Mouse (Mus musculus) heart, postnatal 14 days (tissue): Measurements from ENCODE around the gene Banf2. TPM values are rescaled to one million over a fixed set of nuclear protein-coding genes. Genes with fewer than 3 reads are reported as not detected.

ENCODE experiments used
- DNase-seq, 2 experiments: peaks; one replicate each; pipeline ENCODE4 v3.0.0; 2021 to 2022
- intact Hi-C: fragments of 180-260 bp; cut with DNase I; formaldehyde crosslinking; loops from one replicate; pipeline ENCODE4 v1.15.1; 2025
- total RNA-seq, 2 experiments: library from RNA; stranded (reverse); gene quantifications; 2 replicates each; pipeline ENCODE4 v1.2.3; 2021

Gene Banf2
- total RNA-seq, 2 experiments from 2014 or later, result not detected

DNA sequence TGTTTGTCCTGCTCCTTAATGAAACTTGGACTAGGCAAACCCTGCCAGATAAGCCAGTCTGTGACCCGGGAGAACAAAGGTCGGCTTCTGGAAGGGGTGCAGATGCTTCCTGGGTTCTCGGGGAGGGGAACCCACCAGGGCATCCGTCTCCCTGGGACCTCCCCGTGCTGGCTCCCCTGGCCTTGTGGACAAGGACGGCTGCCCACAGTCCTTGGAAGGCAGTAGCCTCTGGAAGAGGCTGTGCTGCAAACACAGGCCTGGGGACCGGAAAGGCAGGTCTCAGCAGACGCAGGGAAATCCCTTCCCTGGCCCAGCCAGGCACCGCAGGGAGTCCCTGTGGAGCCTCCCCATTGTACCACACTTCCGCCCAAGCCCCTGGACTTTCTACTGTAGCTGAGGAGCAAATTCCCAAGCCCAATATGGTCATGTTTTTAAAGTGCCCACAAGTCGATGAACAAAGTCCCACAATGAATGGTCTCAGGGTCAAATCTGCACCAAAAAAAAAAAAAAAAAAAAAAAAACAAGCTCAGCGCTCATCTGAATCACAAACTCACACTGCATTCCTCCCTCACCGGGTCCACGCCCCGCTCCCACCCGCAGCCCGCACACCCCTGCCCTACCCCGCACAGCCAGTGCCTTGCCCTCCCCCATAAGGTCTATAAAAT, 53.5 kb downstream of the Banf2 start:
- intact Hi-C loops, result loop anchor here (1.0 kb wide), 1 partner anchor 76 kb away; no protein-coding TSS in a partner anchor
- DNase-seq, result peak; percentile 60 to 62

DNA sequence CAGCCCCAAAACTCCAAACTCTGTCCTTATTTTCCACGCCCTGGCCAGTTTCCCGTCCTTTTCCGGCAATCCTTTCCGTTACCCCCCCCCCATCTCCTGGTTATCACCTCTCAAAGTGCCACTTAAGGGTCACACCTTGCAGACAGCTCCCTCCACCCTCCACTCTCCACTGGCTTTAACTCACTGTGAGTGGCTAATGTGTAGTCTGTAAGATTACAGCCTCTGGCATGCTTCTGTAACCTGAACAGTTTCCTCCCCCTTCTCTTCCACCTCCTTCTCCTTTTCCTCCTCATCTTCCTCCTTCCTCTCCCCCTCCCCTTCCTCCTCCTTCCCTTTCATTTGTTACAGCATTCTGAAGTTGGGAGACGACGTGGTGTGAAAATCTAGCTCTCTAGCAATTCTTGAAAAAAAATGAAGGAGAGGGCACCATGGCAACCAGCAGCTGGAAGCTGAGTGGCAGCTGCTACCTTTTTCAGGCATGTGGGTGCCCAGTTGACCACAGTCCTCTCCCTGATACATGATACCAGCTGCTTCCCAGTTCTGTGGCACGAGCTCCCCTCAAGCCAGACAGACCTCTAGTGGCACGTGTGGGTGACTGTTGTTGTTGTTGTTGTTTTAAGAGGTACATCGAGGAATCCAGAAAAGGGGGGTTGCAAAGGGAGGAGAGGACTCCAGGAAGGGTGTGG, 55.2 kb downstream of the Banf2 start:
- no peak for DNase-seq
- intact Hi-C loops, result no loop called here

- intact Hi-C loops, result no loop called here
- no peak for DNase-seq
Observed at GRCm38 (mm10) chr2:144092767-144093166, 59.9 kb downstream of the Banf2 start.

DNA sequence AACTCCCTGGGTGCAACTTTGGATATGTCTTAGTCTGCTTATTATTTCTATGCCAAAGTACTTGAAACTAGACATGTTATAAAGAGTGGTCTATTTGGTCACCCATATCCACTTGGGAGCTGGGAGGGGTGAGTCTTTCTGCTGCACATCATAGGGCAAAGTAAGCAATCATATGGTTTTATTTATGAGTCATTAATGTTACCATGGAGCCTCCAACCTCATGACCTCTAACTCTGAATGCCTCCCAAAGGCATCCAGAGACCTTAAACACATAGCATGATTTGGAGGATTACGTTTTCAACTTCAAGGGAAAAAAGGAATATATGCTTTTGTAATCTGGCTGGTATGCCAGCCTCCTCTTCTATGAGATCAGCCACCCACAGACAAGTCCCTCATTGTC, 61.9 kb downstream of the Banf2 start:
- DNase-seq, result no peak
- intact Hi-C loops, result no loop called here

- intact Hi-C loops, result no loop called here
Observed at GRCm38 (mm10) chr2:144101463-144101961, 68.7 kb downstream of the Banf2 start.

DNA sequence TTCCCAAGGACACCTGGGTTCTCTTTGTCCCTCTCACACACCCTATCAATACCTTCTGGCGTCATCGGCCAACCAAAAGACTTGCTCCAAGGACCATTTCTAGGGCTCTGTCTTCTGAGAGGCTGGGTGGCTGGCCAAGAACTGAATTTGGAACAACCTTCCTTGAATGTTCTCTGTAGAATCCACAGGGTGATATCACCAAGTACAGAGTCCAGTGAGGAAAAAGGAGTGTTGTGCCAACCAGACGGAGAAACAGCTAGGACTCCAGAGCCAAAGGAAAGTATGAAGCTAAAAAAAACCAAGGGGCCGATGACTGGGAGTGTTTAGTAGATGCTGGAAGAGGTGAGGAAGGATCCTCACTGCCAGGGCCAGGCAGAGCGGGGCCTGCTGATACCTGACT, 74.5 kb downstream of the Banf2 start:
- no peak for DNase-seq
- intact Hi-C loops, result no loop called here

More at GRCm38 (mm10) chr2:144101463-144101961, 68.7 kb downstream of the Banf2 start:
- DNase-seq, result no peak

- intact Hi-C loops, result no loop called here
Observed at GRCm38 (mm10) chr2:144107810-144108209, 75.0 kb downstream of the Banf2 start.

DNA sequence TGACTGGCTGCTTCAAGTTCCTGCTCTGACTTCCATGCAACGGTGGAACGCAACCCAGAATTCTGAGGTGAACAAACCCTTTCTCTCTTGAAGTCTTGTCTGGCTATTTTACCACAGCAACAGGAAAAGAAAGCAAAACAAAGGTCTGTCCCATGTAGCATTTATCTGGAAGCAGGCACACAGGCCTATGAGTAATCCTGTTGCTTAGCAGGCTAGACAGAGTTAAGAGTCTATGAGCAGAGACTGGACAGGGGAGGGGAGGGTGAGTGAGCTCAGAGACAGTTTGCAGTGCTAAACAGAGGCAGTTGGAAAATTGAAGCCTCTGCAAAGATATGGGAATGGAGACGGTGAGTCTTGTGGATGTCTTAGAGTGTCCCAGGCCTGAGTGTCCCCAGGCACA, 75.5 kb downstream of the Banf2 start:
- no peak for DNase-seq
- intact Hi-C loops, result no loop called here

More at GRCm38 (mm10) chr2:144107810-144108209, 75.0 kb downstream of the Banf2 start:
- no peak for DNase-seq

- DNase-seq, result no peak
- intact Hi-C loops, result no loop called here
Observed at GRCm38 (mm10) chr2:144111966-144112365, 79.1 kb downstream of the Banf2 start.

- intact Hi-C loops, result no loop called here
- no peak for DNase-seq
Observed at GRCm38 (mm10) chr2:144112666-144113065, 79.8 kb downstream of the Banf2 start.

DNA sequence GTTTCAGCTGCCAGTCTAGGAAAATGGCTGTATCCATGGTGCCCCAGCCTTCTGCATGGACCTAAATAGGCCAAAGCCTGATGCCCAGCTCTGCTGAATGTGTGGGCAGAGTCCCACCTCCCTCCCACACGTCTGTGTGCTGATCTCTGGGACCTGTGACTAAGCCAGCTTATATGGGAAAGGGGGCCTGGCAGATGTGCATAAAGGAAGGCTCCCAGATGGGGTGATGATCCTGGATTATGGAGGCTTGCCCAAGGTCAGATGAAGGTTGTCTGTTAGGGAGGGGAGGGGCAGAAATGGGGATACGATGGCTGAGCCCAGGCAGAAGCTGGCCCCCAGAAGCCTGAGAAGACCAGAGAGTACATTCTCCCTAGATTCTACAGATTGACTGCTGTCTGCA, 85.2 kb downstream of the Banf2 start:
- intact Hi-C loops, result no loop called here
- no peak for DNase-seq

DNA sequence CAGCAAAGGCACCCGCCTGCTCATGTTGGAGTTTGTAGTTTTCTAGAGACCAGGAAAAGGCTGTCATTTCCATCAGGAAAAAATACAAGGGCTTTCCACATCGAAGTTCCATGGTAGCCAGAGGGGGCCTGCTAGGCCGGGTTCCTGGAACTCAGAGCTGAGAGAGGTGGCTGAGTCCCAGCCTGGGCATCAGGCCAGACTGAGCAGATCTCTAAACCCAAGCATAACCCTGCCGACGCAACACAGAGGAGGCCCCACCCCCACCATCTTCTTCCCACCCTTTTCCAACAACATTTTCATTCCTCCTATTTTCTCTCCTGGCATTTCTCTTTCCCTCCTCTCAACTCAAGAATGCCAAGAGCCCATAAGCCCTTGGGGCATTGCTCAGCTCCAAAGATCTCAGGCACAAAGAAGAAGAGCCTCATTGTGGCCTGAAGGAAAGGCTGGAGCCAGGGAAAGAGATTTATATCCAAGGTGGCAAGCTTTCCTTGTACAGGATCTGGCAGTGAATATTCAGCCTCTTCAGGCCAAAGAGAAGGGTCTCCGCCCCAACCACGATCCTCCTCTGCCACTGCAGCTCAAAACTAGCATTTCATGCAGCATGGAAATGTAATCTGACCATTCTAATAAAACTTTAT, 87.4 kb downstream of the Banf2 start:
- DNase-seq, result peak; percentile 77 to 80
- intact Hi-C loops, result no loop called here

GRCm38 (mm10) chr2:144122068-144122467, 89.2 kb downstream of the Banf2 start:
- no peak for DNase-seq
- intact Hi-C loops, result no loop called here

Other genes starting within 250 kb of the Banf2 start
- gene Bfsp1, start 169.9 kb upstream of the Banf2 start, total RNA-seq, result under 1 TPM; 0.27 to 0.38 TPM
- 100 to 1,000 TPM; 321 to 347 TPM for gene Dstn, start 117.7 kb upstream of the Banf2 start, total RNA-seq
- 100 to 1,000 TPM; 117 to 125 TPM for gene Rrbp1, start 21.8 kb upstream of the Banf2 start, total RNA-seq
- 1 to 10 TPM; 8.5 to 9.6 TPM for gene Mgme1, start 237.6 kb downstream of the Banf2 start, total RNA-seq
- gene Snx5, start 237.8 kb downstream of the Banf2 start, total RNA-seq, result 10 to 100 TPM; 50.4 to 51.9 TPM